Mouse (Mus musculus): ENCODE measurements at regions not wholly inside any gene's neighbourhood (a gene's known extent, or its start where the extent isn't known, plus 50 kb on each side); places are given as distances from the start of the nearest gene placed in this dataset.

- TF ChIP-seq EP300 (IDR thresholded peaks at IDR 0.05) = no peak
- no peak for TF ChIP-seq CTCF (IDR thresholded peaks at IDR 0.05)
These were observed 56.6 kb upstream of the Anapc15-ps start for GRCm38 (mm10) chr10:95729890-95730289.
